Mouse (Mus musculus) frontal cortex, postnatal 36 days (tissue): ENCODE data around the gene Frmd4b.

ENCODE experiments used
- DNase-seq, 2 experiments: peaks; one replicate each; pipeline ENCODE4 v3.0.0; 2022; ENCODE audit warnings: low spot score in 2 of 2

Gene Frmd4b

GRCm38 (mm10) chr6:97580479-97581030 lies 36.8 kb downstream of the Frmd4b start:
- DNase-seq, result no peak

DNA sequence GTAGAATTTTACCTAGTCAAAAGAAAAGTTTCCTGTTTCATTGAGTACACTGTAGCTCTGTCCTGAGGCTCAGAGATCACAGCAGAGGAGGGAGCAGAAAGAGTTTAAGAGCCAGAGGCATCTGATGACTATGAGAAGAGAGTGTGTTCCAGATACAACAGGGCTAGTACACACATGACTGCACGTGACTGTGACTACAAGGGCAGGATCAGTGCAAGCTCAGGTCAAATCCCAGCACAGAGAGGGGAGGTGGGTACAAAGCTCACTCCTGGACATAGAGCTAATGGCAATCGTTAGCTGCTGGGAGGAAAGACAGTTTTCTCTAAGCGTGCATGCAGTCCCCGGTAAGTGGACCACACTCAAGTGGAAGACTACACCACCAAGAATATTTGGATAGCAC lies 37.6 kb downstream of the Frmd4b start:
- DNase-seq, result no peak

GRCm38 (mm10) chr6:97578210-97578609 lies 39.1 kb downstream of the Frmd4b start:
- no peak for DNase-seq

DNA sequence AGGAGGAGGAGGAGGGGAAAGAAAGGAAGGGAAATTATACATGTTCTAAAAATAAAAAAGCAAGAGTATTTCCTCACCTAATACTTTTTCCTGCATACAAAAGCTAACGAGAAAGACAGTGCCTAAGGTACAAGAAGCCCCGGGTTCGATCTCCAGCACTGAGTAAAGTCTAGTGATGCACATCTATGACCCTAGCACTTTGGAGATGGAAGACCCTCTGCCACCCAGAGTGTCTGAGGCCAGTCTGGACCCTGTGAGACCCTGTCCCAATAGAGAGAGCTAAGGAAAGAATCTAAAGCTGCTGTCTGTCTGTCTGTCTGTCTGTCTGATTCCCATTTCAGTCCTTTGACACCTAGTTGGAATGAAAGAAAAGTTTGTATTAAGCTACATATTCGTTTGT lies 40.0 kb downstream of the Frmd4b start:
- DNase-seq, result no peak

GRCm38 (mm10) chr6:97576565-97577346 lies 40.6 kb downstream of the Frmd4b start:
- DNase-seq, result no peak

DNA sequence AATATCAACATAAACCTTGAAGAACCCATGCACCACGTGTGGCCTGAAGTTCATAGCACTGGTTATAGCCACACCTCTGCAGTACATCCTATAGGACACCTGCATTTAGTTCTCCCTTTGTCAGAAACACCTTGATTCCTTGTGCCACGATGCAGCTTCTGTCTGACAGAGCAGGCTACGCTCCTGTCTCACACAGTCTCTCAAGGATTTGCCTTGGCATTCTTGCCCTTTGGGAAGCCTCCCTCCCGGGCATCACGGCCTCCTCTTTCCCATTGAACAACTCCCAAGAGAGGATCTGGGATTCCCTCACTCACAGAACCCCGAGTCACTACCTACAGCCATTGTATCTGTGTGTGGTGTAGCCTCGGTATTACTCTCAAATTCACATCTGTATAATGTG lies 41.2 kb downstream of the Frmd4b start:
- no peak for DNase-seq

- no peak for DNase-seq
Observed at GRCm38 (mm10) chr6:97574973-97575372, 42.4 kb downstream of the Frmd4b start.

- no peak for DNase-seq
Observed at GRCm38 (mm10) chr6:97572226-97572625, 45.1 kb downstream of the Frmd4b start.

DNA sequence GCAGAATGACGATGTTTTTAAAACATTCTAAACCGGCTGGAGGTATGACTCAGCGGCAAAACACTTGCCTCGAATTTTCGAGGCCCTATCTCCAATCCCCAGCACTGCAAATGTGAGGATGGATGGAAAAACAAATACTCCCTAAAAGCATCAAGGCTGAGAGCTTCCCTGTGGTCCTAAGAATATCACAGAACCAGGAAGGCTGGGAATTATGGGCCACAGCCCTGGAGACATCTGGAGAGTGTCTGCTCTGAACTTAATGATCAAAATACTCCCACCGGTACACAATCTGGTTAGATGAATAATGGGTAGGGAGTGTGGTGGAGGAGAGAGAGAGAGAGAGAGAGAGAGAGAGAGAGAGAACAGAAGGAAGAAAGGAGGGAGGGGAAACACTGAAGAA lies 48.8 kb downstream of the Frmd4b start:
- DNase-seq, result no peak

DNA sequence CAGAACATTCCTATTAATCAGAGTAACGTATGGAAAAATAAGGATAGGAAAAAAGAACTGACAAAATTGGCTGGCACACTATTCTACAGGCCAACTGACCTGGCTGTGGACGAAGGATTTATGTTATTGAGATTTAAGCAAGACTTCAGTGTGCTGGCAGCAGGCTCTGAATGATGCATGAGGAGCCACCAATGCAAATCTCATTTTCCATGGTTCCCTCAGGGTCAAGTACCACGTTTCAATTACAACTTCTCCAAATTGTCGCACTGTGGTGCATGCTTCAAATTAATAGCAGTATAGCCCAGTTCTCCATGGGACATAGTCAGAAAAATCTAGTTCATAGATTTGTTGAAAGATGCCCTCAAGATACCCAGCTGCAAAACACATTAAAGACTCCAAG lies 50.6 kb downstream of the Frmd4b start:
- no peak for DNase-seq

- DNase-seq, result no peak
Observed at GRCm38 (mm10) chr6:97557147-97557546, 60.2 kb downstream of the Frmd4b start.

DNA sequence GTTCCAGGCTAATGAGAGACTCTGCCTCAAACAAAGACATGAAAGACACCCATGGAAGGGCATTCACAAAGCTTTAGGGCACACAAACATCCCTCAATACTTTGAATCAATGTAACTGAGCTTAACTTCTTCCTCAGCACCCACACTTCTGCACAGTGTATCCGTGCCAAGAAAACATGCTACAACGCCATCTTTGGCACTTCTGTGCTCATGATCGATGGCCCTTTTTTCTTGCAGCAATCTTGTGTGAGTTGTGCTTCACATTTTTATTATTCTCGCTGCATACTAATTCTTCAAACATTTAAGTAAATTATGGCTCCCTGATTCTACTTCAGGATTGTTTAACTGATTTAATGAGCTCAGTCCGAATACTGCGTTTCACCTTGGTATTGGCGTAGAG lies 61.7 kb downstream of the Frmd4b start:
- DNase-seq, result no peak

DNA sequence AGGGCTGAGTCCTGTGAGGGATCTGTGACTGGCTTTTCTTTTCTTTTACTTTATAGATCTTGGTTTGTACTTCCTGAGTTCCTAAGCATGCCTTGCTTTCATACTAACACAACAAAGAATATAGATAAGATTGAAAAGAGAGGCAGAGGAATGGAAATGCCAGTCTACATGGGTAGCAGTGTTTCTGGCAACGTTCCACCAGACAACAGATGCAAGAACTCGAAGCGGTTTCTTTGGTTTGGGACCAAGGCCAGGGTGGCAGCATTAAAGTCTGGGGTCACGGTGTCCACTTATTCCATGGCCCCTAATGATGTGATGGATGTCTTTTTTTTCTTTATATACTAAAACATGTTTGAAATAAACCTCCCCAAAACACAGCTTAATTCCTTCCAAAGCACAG lies 63.9 kb downstream of the Frmd4b start:
- DNase-seq, result no peak

DNA sequence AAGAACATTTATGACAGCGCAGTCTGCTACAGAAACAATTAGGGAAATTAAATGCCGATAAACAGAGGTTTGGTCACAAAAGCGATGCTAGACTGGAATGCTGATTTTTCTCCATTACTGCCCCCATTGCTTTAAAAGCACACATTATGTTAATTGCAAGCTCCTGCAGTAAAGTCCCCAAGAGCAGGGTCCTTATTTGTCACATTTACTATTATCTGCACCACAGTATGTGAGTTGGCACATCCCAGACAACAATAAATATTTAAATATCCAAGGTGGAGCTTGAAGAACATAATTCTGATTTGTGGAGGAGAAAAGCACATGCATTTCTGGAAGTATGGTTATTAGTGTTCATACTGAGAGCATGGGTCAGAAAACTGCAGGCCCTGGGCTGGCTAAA lies 64.8 kb downstream of the Frmd4b start:
- no peak for DNase-seq

DNA sequence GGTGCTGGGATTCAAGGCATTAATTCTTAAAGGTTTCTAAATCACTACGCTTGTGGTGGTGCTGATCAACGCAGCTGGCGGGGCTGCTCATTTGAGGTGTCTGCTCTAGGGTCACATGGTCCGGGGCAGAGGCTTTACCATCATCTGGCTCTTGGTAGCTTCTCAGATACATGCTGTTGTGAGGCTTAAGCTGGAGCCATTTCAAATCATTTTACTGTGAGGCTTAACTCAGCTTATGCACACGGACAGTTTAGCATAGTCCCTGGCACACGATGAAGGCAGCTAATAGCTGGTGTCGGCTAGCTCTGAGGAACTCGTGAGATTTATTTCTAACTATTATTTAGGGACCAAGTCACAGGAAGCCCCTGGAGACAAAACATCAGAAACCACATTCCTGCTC lies 65.5 kb downstream of the Frmd4b start:
- DNase-seq, result no peak

DNA sequence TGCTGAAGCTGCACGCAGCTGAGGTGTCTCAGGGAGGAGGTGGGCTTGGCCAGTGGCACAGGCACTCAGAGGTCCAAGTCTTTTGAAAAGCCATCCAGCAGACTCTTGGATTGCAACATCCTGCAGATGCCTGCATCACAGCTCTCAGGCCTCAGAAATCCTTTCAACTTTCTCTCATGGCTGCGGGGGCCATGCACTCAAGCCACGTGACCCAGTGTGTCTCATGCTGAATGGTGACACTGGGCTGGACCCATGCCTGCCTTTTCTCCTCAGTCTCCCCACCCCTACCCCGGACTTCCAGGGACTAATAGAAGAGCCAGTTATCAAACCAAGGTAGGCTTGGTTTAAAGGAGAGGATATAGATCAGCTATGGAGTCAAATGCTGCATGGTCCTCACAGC lies 66.2 kb downstream of the Frmd4b start:
- no peak for DNase-seq

DNA sequence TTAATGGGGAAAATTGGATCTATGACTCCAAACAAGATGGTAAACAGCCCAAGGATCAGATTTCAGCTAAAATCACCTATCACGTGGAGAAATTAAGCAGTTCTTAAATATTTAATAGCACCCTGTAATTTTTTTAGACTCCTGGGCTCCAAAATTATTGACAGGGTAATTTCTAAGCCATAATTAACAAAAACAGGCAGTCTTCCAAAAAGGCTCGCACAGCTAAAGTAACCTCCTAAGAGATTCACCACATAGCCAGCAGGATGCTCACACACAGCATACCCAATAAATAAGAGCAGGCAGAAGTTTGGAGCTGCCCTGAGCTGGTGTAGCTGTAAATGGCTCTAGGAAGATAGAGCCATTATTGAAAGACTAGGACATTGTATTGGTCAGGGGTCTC lies 76.9 kb downstream of the Frmd4b start:
- no peak for DNase-seq

- peak in 1 of 2 experiments; percentile 26 for DNase-seq
Observed at GRCm38 (mm10) chr6:97535763-97536445, 81.4 kb downstream of the Frmd4b start.

- DNase-seq, result no peak
Observed at GRCm38 (mm10) chr6:97531043-97531442, 86.3 kb downstream of the Frmd4b start.

- DNase-seq, result no peak
Observed at GRCm38 (mm10) chr6:97528961-97529680, 88.2 kb downstream of the Frmd4b start.

- DNase-seq, result no peak
Observed at GRCm38 (mm10) chr6:97526092-97526491, 91.2 kb downstream of the Frmd4b start.

DNA sequence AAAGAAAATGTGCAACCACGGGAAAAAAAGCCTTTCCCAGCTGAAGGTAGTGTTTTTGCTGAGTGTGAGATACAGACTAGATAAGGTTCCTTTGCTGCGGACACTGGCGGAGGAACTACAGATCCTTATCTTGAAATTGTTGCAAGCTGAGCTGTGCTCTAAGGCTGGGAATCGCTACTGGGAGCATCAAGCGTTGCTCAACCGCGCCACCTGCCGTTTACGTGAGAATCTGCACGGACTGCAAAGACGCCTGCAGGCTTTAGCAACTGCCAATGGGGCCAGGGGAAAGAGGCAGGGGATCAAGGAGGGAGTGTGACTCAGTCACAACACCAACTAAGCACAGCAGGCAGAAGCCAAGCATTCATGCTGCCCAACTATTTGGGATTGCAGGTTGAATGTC lies 94.2 kb downstream of the Frmd4b start:
- DNase-seq, result peak; percentile 69 to 78
